Mouse (Mus musculus): Measurements from ENCODE around the gene Magea2.
"Not testable (repeated sequence)": the region's sequence is repeated elsewhere in the genome, so short reads cannot be mapped to it uniquely, and the experiment has no call there.

Magea2 gene

DNA sequence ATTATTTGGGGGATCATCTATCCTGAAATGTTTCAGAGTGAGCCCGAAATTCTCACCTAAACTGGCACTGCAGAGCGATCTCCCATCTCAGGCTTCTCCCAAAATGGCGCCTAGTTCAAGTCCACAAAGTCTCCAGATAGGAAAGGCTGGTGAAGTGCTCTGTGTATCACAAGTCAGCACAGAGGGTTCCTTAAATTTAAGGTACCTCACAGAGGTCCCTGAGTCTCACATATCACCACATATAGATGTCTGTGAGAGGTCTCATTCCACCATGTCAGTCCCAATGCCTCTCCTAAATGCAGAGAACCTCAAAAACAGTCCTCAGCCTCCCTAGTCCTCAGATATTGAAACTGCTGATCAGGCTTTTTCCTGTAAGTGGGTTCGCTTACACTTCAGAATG lies at the start of gene Magea2:
TSS of gene Magea2 (minus strand) at position 101 of the 400 bp plus-strand sequence.
- DNase-seq (ENCODE audit: low read depth in 2 of 2, low spot score in 2 of 2) = not testable (repeated sequence)

DNA sequence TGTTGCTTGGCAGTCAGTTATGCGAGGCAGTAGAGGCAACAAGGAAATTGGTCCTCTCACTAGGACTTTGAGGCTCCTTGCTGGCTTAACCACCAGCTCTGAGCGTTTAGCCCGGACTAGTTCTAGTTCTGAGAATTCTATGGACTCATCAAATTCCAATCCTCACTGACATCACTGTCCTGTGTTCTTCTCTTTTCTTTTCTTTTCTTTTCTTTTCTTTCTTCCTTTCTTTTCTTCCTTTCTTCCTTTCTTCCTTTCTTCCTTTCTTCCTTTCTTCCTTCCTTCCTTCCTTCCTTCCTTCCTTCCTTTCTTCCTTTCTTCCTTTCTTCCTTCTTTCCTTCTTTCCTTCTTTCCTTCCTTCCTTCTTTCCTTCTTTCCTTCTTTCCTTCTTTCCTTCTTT lies 34.8 kb upstream of the Magea2 start, which contains the start of gene Cldn34b2:
TSS of gene Cldn34b2 (minus strand) at position 101 of the 400 bp plus-strand sequence.
- DNase-seq (ENCODE audit: low read depth in 2 of 2, low spot score in 2 of 2) = not testable (repeated sequence)

DNA sequence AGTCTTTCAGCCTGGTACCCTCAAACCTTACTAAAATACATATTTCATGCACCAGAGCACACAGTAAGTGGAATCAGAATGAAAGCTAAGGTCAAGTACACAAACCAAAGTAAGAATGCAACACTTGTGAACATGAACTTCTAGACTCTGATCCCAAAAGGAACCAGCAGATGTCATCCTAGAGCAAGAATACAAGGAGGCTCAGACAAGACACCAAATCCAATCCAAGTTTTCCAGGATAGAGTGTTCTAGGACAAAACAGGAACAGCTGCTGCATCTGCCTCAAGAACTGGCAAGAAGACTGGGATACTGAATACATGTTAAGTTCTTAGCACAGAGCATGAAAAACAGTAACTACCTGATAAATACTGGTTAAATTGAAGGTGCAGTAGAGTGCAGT lies 4.6 kb upstream of the Magea2 start:
- no peak for DNase-seq (ENCODE audit: low read depth in 2 of 2, low spot score in 2 of 2)

DNA sequence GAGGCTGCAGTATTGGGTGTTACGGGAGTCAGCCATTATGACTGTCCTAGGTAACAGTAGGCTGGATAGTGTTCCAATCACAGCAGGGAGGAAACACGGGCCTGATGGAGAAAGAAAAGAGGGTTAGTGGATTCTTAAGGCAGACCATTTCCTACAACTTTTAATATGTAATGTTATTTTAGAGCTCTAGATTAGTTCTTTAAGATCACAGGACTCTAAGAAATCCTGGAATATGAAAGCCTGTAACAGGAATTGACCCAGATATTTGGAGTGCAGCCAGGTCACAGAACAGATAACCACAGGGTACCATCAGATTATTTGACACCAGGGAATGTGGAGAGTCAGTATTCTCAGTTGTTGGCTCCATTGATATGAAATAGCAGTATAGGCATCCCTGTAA lies 3.8 kb downstream of the Magea2 start, which contains the start of gene Magea1:
TSS of gene Magea1 (minus strand) at position 101 of the 400 bp plus-strand sequence.
- not testable (repeated sequence) for DNase-seq (ENCODE audit: low read depth in 2 of 2, low spot score in 2 of 2)

DNA sequence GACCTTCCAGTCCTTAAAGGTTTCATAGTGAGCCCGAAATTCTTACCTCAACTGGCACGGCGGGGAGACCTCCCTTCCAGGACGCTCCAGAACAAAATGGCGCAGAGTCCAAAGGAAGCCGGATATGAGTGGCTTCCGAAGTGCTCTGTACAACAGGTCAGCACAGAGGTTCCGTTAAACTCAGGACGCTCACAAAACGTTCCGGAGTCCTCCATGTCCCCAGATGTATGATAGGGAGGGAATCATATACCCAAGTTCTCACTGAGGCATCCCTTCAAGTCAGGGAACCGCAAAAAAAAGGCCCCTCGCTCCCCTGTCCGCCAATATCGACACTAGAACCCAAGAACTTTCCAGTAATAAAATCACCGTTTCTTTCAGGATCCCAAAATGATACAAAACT lies 30.4 kb downstream of the Magea2 start, which contains the start of gene Magea5:
TSS of gene Magea5 (minus strand) at position 101 of the 400 bp plus-strand sequence.
- DNase-seq (ENCODE audit: low read depth in 2 of 2, low spot score in 2 of 2) = not testable (repeated sequence)

DNA sequence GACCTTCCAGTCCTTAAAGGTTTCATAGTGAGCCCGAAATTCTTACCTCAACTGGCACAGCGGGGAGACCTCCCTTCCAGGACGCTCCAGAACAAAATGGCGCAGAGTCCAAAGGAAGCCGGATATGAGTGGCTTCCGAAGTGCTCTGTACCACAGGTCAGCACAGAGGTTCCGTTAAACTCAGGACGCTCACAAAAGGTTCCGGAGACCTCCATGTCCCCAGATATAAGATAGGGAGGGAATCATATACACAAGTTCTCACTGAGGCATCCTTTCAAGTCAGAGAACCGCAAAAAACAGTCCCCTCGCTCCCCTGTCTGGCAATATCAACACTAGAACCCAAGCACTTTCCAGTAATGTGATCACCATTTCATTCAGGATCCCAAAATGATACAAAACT lies 97.7 kb downstream of the Magea2 start, which contains the start of gene Magea8:
TSS of gene Magea8 (minus strand) at position 101 of the 400 bp plus-strand sequence.
- DNase-seq (ENCODE audit: low read depth in 2 of 2, low spot score in 2 of 2) = not testable (repeated sequence)
